Mouse (Mus musculus) erythroblast, adult 5-6 weeks (primary cell): ENCODE results near the gene Psmc5. TPM values are rescaled to one million over a fixed set of nuclear protein-coding genes. Genes with fewer than 3 reads are reported as not detected.
A peak's percentile ranks its signal among the peaks of the same experiment; 100 is the strongest.
"Not testable (repeated sequence)": the region's sequence is repeated elsewhere in the genome, so short reads cannot be mapped to it uniquely, and the experiment has no call there.

Experiments used
- ATAC-seq: replicated peaks from 2 replicates; pipeline ENCODE4 v1.8.0; 2016; ENCODE audit warnings: moderate number of reproducible peaks, mild to moderate bottlenecking, moderate TSS enrichment, inconsistent platforms; ENCODE audit not compliant: poor library complexity, low FRiP score, severe bottlenecking
- total RNA-seq, 2 experiments: library from RNA; stranded (forward) in 1 of 2; stranded (reverse) in 1 of 2; fragments of 150-400 nt in 1 of 2; fragments of 200-764, 138-1000 nt in 1 of 2; gene quantifications; 2 replicates each; pipeline versions ENCODE4 v1.2.3 to v1.2.4; 2015 to 2017; ENCODE audit warnings: low replicate concordance in 2 of 2

Gene Psmc5
- total RNA-seq (2015; ENCODE audit: low replicate concordance) (11.7 and 23.8 TPM in 2 replicates), total RNA-seq (2017; ENCODE audit: low replicate concordance) (30.6 and 49.8 TPM in 2 replicates)

- peak; percentile 96 for ATAC-seq
These were observed at the start of gene Psmc5, which contains the start of gene Ftsj3 for GRCm38 (mm10) chr11:106255685-106256451. Psmc5 (plus strand) TSS chr11:106256154. Ftsj3 (minus strand) TSS chr11:106256079.

GRCm38 (mm10) chr11:106212771-106213170, 43.2 kb upstream of the Psmc5 start:
- no peak for ATAC-seq

- ATAC-seq, result no peak
These were observed 41.1 kb upstream of the Psmc5 start for GRCm38 (mm10) chr11:106214856-106215255.

- 0 out of 2 replicates have a peak, but pooled peaks have one; percentile 25 for ATAC-seq
These were observed 40.5 kb upstream of the Psmc5 start for GRCm38 (mm10) chr11:106215450-106215859.

DNA sequence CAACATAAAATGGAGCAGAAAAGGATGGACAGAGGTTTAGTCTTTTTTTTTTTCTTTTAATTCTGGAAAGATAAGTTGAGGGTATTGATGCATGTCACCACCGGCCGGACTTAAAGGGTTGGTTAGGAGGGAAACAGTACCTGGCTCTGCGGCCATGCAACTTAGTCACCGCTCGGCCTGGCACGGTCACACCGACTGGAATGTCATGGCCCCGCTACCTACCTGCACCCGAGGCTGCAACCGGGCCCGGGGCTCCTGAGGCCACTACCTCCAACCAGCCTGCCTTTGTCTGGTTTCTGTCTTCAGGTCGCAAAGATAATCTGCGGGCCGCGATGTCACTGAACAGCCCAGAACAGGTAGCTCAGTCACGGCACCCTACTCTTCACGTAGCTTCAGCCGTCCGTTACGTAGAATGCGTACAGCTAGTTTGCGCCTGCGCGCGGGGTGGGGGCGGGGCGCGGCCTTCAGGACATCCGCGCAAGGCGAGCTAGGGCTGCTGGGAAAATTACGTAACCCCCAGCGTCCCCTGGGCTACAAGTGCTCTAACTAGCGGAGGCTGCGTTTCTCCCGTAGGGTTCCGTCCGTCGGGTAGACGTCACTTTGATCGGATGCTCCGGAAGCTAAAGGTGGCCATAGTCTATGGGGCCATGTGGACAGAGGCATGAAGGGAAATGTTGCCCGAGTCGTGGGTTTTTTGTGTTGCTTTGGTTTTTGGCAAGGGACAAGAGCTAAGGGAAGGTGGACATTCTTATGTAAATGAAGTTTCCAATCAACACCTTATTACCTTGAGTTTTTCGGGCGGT, 39.8 kb upstream of the Psmc5 start, which contains the start of gene Ccdc47:
TSS of gene Ccdc47 (minus strand) at position 418 of the 803 bp plus-strand sequence.
- ATAC-seq, result peak; percentile 87

DNA sequence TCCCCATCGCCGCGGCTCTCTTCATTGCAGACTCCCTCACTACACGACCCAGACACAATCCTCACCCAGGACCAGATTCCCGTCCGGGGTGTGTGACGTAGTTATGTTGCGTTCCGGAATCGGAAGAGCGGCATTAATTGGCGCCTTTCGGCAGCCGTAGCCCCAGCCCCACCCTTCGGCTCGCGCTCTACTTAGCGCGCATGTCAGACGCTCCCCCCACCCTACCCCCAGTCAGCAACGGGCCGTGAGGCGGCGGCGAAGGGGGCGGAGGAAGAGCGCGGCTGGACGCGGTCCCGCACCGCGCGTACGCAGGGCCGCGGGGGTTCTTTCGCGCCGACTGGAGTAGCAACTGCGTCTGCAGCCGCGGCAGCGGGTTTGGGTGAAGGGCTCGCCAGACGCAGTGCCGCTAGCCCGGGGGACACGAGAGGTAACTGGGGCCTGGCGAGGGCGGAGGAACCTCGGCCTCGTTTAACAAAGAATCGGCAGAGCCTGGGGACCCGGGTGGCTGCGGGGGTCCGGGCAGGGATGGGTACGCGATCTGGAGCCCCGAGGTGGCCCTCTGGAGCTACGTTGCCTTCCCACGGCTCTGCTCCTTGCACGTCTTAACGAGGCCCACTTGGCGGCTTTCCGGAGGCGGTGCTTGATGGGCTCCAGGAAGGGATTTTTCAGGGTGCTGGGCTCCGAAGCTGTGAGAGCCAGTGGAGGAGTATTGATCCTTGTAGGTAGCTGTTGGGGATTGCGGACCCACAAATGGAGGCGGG, 39.0 kb upstream of the Psmc5 start, which contains the start of gene Ddx42:
TSS of gene Ddx42 (plus strand) at position 197 of the 761 bp plus-strand sequence.
- ATAC-seq, result peak; percentile 82

GRCm38 (mm10) chr11:106220603-106221002, 35.4 kb upstream of the Psmc5 start:
- no peak for ATAC-seq

- ATAC-seq, result not testable (repeated sequence)
These were observed 22.0 kb upstream of the Psmc5 start for GRCm38 (mm10) chr11:106233978-106234377.

- ATAC-seq, result no peak
These were observed 9.1 kb upstream of the Psmc5 start for GRCm38 (mm10) chr11:106246834-106247233.

DNA sequence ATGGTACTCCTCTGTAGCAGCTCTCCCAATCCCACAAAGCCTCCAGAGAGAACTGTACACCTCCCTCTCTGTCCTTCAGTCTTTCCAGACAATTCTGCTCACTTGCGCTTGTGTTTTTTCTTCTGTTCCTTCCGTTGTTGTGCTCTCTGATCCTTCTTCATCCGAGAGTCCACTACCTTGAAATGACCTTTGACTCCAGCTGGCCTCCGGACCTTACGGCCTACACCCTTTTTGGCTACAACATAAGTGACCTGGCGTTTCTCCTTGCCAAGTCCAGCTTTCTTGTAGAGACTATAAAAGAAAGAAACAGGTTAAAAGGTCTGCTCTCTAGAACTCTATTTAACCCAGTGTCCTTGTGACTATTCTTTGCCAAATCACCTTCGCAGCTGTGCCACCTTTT, 6.6 kb upstream of the Psmc5 start:
- no peak for ATAC-seq

DNA sequence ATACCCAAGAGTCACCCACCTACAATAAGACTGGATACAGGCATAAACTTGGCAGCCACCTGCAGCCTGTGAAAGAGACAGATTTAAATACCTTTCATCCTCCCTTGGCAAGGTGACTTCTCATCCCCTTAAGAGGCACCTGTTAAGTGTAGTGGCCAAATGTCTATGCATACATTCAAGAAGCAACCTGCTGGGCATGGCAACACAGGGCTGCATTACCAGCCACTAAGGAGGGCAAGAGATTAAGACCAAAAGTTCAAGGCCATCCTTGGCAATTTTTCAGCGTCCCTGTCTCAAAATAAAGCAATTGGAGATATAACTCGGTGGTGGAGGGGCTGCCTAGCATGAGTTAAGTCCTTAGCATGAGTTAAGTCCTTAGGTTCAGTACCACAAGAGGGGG, 1.2 kb upstream of the Psmc5 start:
- no peak for ATAC-seq

- ATAC-seq, result no peak
These were observed 780 bp upstream of the Psmc5 start for GRCm38 (mm10) chr11:106255174-106255573.

DNA sequence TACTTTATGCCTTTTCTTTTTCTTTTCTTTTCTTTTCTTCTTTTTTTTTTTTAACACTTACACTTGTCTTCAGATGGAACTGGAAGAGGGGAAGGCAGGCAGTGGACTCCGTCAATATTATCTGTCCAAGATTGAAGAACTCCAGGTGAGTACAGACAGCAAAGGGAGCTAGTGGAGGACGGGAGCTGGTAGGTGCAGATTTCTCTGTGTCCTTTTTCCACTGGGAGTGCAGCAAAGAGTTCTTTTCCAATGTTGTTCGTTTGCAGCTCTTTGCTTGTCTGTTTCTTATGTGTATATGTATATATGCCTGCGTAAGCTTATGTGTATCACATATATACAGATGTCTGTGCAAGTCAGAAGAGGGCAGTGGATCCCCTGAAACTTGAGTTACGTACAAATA, 821 bp downstream of the Psmc5 start:
- ATAC-seq, result no peak

GRCm38 (mm10) chr11:106260826-106261450, 5.0 kb downstream of the Psmc5 start:
- ATAC-seq, result no peak

GRCm38 (mm10) chr11:106263963-106264362, 8.0 kb downstream of the Psmc5 start:
- ATAC-seq, result no peak

- ATAC-seq, result no peak
These were observed 9.0 kb downstream of the Psmc5 start for GRCm38 (mm10) chr11:106264988-106265387.

GRCm38 (mm10) chr11:106265570-106265969, 9.6 kb downstream of the Psmc5 start:
- ATAC-seq, result no peak

GRCm38 (mm10) chr11:106266431-106266830, 10.5 kb downstream of the Psmc5 start:
- no peak for ATAC-seq

DNA sequence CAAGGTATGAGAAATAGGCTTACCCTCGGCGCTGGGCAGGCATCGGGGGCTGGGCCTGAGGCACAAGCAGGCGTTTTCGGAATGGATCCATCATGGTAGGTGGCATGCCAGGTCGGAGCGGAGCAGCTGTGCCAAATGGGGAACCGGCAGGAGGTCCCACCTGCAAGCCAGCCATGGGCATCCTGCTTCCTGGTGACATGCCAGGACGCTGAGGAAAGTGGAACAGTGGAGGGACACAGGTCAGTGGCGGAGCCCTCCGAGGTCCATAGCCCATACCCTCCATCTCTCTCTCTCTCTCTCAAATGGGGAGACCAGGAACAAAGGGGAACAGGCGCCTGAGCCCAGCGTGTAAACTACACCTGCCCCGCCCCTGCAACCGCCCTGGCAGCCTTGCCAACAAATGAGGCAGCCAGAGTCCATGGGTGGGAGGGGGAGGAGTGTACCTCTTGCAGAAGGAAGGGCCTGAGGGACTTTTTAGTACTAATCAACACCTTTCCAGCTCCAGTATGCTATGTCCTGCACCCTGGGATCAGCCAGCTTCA, 11.4 kb downstream of the Psmc5 start:
- ATAC-seq, result no peak
